Mouse (Mus musculus) intestine, postnatal 0 days (tissue): ENCODE results near the gene P2rx7. TPM values are rescaled to one million over a fixed set of nuclear protein-coding genes. Genes with fewer than 3 reads are reported as not detected.

Experiments used
- ATAC-seq: fragments of 200-750 bp; cut with Nextera tagmentation; 2 replicates; pipeline ENCODE4 v1.8.0; 2017; ENCODE audit warnings: mild to moderate bottlenecking, moderate TSS enrichment, moderate library complexity
- H3K27ac ChIP-seq: fragments of 300-500 bp; sonication (generic); 2 replicates; pipeline ENCODE4 v1.5.1; 2014; ENCODE audit warnings: mild to moderate bottlenecking, low read depth, low read length, moderate library complexity
- H3K27me3 ChIP-seq: fragments of 300-500 bp; sonication (generic); replicated peaks from 2 replicates; pipeline ENCODE4 v1.6.1; 2014; ENCODE audit warnings: low read length, mixed read lengths; ENCODE audit not compliant: control insufficient read depth, insufficient read depth
- H3K36me3 ChIP-seq: fragments of 300-500 bp; sonication (generic); 2 replicates; pipeline ENCODE4 v1.6.1; 2014; ENCODE audit warnings: mild to moderate bottlenecking, moderate library complexity; ENCODE audit not compliant: control insufficient read depth, insufficient read depth
- H3K4me1 ChIP-seq: fragments of 300-500 bp; sonication (generic); replicated peaks from 2 replicates; pipeline ENCODE4 v1.6.1; 2014; ENCODE audit warnings: antibody characterized with exemption, low read length, mixed read lengths; ENCODE audit not compliant: control insufficient read depth, insufficient read depth
- H3K4me2 ChIP-seq: fragments of 300-500 bp; sonication (generic); replicated peaks from 2 replicates; pipeline ENCODE4 v1.6.1; 2014; ENCODE audit warnings: low read depth, mild to moderate bottlenecking, moderate library complexity
- H3K4me3 ChIP-seq: fragments of 300-500 bp; sonication (generic); 2 replicates; pipeline ENCODE4 v1.5.1; 2014; ENCODE audit warnings: low read depth, low read length
- H3K9ac ChIP-seq: fragments of 300-500 bp; sonication (generic); 2 replicates; pipeline ENCODE4 v1.6.1; 2014; ENCODE audit warnings: mild to moderate bottlenecking, low read depth, low read length
- H3K9me3 ChIP-seq: fragments of 300-500 bp; sonication (generic); 2 replicates; pipeline ENCODE4 v1.6.1; 2016; ENCODE audit warnings: mixed run types; ENCODE audit not compliant: control insufficient read depth
- CTCF ChIP-seq: sonication (generic); IDR thresholded peaks from 2 replicates; pipeline ENCODE4 v1.5.1; 2016; ENCODE audit warnings: low read depth, mild to moderate bottlenecking, control low read depth, antibody characterized with exemption, moderate library complexity
- WGBS: fragments of 180-500 bp; shearing (Covaris S2); extraction: QIAGEN DNeasy Blood & Tissue Kit; methylation state at CpG from one replicate; pipeline ENCODE4 v1.1.7; 2014; 5-methylcytosine and 5-hydroxymethylcytosine counted together
- polyA plus RNA-seq: library from polyadenylated mRNA; unstranded; fragments of >200 nt; fragmentation: Nextera tagmentation; extraction: Ambion mirVana; gene quantifications from 2 replicates; pipeline ENCODE4 v1.2.1, GENCODE M21; 2015

Gene P2rx7
- polyA plus RNA-seq, 1 experiment from 2014 or later = 1.6 TPM

DNA sequence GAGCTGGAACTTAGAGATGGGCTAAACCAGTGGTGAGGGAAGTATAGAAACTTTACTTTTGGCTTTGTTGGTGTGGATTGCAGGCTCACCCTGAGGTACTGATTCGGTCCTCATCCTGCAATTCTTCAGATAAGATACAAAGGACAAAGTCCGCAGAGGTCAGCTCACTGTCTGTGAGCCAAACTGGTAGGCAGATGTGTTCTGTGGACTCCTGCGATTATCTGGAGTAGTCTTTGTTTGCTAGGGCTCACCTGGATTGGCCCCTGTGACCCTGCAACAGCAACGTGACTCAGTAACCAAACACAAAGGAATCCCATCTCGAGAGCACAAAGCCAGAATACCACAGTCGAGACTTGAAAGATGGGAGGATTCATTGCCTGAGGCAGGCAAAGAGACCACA is 46.8 kb downstream of the P2rx7 start:
- no peak overlapping the region for H3K27ac ChIP-seq
- 33% methylated on average over 6 of the region's 6 CpGs for WGBS
- no peak overlapping the region for H3K9ac ChIP-seq
- no peak overlapping the region for H3K4me3 ChIP-seq
- ATAC-seq = no peak
- no peaks in the 10 kb centered on the region for H3K36me3 ChIP-seq
- no peaks in the 10 kb centered on the region for H3K27me3 ChIP-seq
- 0 out of 2 replicates have a peak, but pooled peaks cover 3% of the 10 kb centered on the region for H3K4me1 ChIP-seq
- H3K9me3 ChIP-seq = no peaks in the 10 kb centered on the region
- no peak for TF ChIP-seq CTCF
- no peak overlapping the region for H3K4me2 ChIP-seq

DNA sequence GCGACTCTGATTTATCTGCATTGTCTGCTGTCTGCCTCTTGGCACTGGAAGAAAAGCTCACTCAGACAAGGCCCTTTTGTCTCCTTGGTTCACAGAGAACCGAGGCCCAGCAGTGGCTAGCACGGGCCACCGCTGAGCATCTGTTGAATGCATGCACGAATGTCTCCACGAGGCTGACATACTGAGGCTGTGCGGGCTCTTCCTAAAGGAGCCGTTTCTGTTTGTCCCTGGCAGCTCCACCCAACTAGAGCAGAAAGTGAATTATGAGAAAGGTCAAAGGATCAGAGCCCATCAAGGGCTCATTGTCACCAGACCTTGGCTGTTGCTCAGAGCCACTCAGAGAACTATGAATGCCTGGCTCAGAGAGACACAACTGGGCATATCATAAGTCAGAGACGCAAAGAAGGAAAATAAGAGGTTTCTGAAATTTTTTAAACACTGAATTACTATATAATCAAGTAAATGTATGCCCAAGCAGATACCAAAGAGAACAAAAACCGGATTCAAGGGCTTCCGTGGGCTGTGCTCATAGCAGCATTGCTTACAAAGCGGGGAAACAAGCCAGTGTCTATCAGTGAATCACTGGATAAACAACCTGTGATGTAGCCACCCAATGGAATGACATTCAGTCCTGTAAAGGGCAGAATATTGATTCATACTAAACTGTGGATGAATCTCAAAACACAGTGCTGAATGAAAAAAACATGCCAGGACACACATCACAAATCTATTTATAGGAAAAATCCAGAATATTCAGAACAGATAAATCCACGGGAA is 49.9 kb downstream of the P2rx7 start:
- H3K27me3 ChIP-seq = no peaks in the 10 kb centered on the region
- no peaks in the 10 kb centered on the region for H3K9me3 ChIP-seq
- ATAC-seq = no peak; the same call in 1 of the 2 replicates
- no peak overlapping the region for H3K27ac ChIP-seq
- WGBS = 39% methylated on average over 13 of the region's 13 CpGs
- H3K36me3 ChIP-seq = no peaks in the 10 kb centered on the region
- no peak overlapping the region for H3K4me2 ChIP-seq
- H3K4me3 ChIP-seq = no peak overlapping the region
- 0 out of 2 replicates have a peak, but pooled peaks cover 7% of the 10 kb centered on the region for H3K4me1 ChIP-seq
- no peak for TF ChIP-seq CTCF
- no peak overlapping the region for H3K9ac ChIP-seq

DNA sequence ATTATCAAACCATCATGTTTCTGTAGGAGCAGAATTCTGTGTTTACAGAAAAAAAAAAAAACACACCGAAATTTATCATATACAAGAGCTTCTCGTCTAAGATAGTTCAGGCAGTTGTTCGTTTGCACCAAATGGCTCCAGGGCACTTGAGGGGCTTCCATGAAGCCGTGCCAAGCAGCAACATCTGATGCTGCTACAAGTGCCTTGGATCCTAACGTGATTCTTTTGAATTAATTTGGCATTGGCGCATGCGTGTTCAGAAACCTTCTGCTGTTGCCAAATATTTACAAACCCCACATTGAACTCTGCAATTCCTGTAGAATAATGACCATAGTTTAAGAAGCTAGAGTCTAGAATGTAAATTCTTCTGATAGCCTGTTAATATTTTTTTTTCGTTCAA is 51.8 kb downstream of the P2rx7 start:
- no peaks in the 10 kb centered on the region for H3K9me3 ChIP-seq
- 69% methylated on average over 8 of the region's 8 CpGs for WGBS

DNA sequence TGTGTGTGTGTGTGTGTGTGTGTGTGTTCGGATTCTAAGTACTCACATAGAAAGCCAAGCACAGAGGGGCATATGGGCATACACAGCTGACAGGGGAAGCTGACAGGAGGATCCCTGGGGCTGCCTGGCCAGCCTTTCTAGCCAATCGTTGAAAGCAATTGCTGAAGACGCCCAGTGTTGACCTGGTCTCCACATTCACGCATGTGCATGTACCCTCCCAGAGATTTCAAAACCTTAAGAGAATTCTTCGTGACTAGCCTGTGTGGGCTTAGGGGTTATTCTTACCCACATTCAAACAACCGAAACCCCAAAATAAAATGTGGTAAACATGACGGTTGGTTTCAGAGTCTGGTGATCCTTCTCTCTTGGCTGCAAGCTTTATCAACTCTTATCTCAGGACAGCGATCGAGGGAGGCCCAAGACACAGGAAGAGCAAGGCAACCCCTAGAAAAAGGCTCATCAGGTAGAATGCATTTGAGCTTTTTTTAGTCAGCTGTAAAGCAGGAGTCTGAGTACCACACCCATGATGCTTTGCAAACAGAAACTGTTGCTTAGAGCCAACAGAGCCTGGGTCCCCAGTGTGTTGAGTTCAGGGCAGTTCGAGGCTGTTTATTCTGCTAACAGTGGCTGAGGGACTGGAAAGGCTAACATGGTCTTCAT is 54.5 kb downstream of the P2rx7 start:
- no peak for ATAC-seq
- no peak for TF ChIP-seq CTCF
- Histone ChIP-seq H3K27ac (no peak overlapping the region), H3K27me3 (no peaks in the 10 kb centered on the region), H3K4me1 (0 out of 2 replicates have a peak, but pooled peaks cover 7% of the 10 kb centered on the region), H3K9me3 (no peaks in the 10 kb centered on the region), H3K4me2 (no peak overlapping the region), H3K36me3 (no peaks in the 10 kb centered on the region), H3K4me3 (no peak overlapping the region), H3K9ac (no peak overlapping the region)
- WGBS = 59% methylated on average over 10 of the region's 10 CpGs

More for the DNA sequence above, 51.8 kb downstream of the P2rx7 start:
- Histone ChIP-seq H3K4me2 (no peak overlapping the region), H3K9ac (no peak overlapping the region), H3K4me1 (0 out of 2 replicates have a peak, but pooled peaks cover 9% of the 10 kb centered on the region), H3K36me3 (no peaks in the 10 kb centered on the region), H3K27me3 (no peaks in the 10 kb centered on the region), H3K27ac (no peak overlapping the region), H3K4me3 (no peak overlapping the region)
- no peak for ATAC-seq
- no peak for TF ChIP-seq CTCF

DNA sequence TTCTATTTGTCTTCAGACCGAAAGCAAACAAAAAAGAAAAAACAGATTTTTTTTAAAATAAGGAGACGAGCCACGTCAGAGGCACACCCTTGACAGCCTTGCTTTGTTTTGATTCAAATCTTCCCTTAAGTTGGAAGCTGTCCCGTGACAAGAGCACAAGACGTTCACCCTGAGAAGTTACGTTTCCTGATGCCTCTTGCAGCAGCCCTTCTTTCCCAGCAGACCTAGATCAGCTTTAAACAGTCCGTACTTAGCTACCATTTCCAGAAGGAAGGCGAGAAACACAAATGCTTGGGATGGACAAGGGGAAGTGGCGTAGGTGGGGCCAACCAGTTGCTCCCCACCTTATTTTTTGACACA is 55.0 kb downstream of the P2rx7 start:
- Histone ChIP-seq H3K4me3 (no peak overlapping the region), H3K27ac (peak overlapping the region; percentile 46), H3K9ac (no peak overlapping the region), H3K4me1 (0 out of 2 replicates have a peak, but pooled peaks cover 7% of the 10 kb centered on the region), H3K4me2 (no peak overlapping the region), H3K36me3 (no peaks in the 10 kb centered on the region), H3K27me3 (no peaks in the 10 kb centered on the region), H3K9me3 (no peaks in the 10 kb centered on the region)
- ATAC-seq = no peak
- WGBS = 50% methylated on average over 9 of the region's 9 CpGs
- no peak for TF ChIP-seq CTCF

DNA sequence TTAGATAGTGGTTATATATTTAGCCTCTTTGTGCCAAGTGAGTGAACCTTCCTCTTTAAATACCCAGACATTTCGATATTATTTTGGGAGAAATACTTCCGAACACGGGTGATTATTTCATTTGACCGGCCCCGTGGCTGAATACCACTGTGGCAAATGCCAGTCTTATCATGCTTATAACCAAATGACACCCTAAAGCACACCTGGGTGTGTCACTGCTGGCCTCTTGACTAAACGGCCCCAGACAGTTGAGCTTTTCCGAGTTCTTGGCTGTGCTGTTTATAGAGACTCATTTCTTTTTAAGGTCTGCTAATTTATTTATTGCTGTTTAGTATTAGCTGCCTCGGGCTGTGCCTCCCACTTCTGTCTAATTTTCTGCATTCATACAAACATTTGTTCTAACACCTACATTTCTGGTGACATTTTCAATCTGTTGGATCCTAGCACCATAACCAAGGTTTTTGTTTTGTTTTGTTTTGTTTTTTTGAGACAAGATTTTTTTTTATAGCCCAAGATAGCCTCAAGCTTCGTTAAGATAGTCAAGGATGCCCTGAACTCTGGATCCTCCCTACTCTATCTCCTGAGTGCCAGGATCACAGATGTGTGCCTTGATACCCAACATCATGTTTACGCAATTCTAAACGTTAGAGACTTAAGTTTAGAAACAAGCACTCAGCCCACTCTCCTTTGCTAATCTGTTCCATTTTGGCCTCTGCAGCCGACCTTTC is 56.6 kb downstream of the P2rx7 start:
- Histone ChIP-seq H3K27ac (no peak overlapping the region), H3K9ac (no peak overlapping the region), H3K9me3 (no peaks in the 10 kb centered on the region), H3K27me3 (no peaks in the 10 kb centered on the region), H3K4me2 (no peak overlapping the region), H3K36me3 (no peaks in the 10 kb centered on the region), H3K4me3 (no peak overlapping the region), H3K4me1 (0 out of 2 replicates have a peak, but pooled peaks cover 7% of the 10 kb centered on the region)
- TF ChIP-seq CTCF = no peak
- ATAC-seq = no peak
- 33% methylated on average over 12 of the region's 12 CpGs for whole genome bisulfite sequencing
